Mouse (Mus musculus) heart, postnatal 10 days (tissue): Measurements from ENCODE around the gene Pglyrp4. TPM values are rescaled to one million over a fixed set of nuclear protein-coding genes. Genes with fewer than 3 reads are reported as not detected.
"Not testable (repeated sequence)": the region's sequence is repeated elsewhere in the genome, so short reads cannot be mapped to it uniquely, and the experiment has no call there.

ENCODE experiments used
- DNase-seq, 2 experiments: peaks; one replicate each; pipeline ENCODE4 v3.0.0; 2021
- intact Hi-C: fragments of 180-260 bp; cut with DNase I; formaldehyde crosslinking; loops from one replicate; pipeline ENCODE4 v1.15.1; 2025
- total RNA-seq, 2 experiments: library from RNA; stranded (reverse); gene quantifications; 2 replicates each; pipeline ENCODE4 v1.2.3; 2021

Gene Pglyrp4
- total RNA-seq, result not detected

DNA sequence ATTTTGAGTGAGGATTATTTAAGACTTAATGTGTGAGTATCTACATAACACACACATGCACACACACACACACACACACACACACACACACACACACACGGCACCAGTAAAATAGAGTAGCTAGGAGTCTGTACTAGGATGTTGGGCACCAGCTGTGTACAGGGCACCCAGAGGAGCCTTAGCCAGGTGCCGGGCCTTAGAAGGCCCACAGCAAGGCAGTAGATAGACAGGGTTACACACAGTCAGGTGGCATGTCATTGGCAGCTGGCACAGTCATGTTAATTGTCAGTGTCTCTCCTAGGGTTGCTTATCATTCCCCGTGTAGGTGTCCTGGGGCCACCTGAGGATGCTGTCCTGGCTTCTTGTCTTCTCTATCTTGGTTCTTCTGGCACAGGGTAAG is at the start of gene Pglyrp4:
Gene Pglyrp4 (plus strand): TSS at position 301 of the 400 bp plus-strand sequence.
- DNase-seq, result no peak
- intact Hi-C loops, result no loop called here

DNA sequence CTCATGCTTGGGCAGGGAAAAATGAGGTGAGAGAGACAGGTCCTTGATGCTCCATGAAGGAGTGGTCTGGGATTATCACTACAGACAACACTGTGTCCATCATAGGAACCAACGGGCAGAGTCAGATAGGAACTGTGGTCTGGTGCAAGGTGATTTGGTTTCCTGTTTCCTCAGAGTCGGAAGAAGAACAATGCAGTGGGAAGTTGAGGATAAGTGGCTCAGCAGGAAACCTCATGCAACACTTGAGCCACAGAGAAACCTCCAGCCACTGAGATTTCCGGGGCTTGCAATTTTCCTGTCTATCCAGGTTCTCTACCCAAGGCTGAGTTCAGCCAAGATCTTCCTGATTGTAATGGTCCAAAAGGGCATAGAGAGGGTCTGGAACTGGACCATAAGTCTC is 48.0 kb upstream of the Pglyrp4 start:
- intact Hi-C loops, result no loop called here
- DNase-seq, result no peak

DNA sequence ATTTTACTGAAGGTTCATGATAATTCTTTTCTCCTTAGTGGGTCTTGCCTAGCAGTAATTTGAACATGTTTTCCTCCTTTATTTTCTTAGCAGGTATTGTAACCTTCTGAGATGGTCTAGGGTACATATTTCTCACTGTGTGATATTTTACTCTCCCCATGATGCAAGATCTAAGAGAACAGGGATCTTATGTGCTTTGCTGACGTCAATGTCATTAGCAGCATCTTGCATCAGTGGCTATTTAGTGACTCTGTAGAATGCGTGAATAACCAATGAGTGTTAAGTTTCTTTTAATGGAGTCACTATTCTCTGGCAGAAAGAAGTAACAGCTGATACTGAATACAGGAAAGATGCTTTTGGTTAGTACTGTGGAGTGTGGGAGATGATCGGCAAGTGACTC is 42.8 kb upstream of the Pglyrp4 start:
- DNase-seq, result no peak
- intact Hi-C loops, result no loop called here

DNA sequence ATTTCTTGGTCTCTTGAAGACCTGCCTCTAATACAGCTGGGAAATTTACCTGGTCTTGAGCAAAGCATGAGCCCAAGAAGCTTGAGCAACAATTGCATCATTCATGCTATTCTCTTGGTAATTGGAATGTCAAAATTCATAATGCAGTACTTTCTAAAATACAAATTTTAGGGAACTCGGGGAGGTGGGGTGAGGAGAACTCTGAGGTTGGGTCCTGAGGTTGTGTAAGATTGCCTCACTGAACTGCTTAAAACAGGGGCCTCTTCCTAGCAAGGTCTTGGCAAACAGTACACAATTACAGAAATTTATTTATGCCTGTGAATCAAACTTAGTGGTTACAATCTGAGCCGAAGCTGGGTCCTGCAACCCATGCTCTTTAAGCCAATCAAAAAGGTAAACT is 39.9 kb upstream of the Pglyrp4 start:
- no peak for DNase-seq
- intact Hi-C loops, result no loop called here

DNA sequence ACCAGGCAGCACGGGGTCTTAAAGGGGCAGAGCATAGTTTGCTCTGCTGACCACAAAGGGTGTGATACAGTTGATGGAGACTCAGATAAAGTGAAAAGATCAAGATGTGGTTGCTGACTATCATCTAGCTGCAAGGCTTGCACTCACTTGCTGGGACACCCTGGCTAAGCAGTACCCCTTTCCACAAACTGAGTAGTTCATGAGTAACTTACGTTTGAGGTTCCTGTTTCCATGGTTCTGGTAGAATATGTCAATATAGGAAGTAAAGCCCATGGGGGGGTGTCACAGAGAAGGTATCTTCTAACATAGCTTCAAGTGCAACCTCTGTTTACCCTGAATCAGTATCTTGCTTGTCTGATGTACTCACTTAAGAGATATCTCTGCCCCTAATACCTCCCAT is 33.2 kb upstream of the Pglyrp4 start:
- intact Hi-C loops, result no loop called here

DNA sequence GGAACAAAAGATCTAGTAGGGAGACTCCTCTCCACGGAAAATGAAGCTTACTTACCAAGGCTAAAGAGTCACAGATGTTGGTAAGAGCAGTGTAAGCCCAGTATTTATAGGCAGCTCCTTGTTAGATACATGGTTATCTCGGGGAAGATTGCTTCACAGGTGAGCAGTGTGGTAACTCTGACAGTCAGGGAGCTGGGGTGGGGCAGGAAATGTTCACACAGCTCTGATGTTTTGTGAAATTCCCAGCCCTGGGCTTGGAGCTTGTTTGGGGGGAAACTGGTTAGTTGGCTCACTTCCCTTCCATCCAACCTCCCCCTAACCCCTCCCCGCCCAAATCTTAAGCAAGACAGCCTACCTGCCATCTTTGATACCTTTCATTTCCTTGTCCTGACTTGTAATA is 31.1 kb upstream of the Pglyrp4 start, which contains the start of gene S100a9:
Gene S100a9 (minus strand): TSS at position 109 of the 400 bp plus-strand sequence.
- intact Hi-C loops, result no loop called here

More for the DNA sequence above, 33.2 kb upstream of the Pglyrp4 start:
- no peak for DNase-seq

DNA sequence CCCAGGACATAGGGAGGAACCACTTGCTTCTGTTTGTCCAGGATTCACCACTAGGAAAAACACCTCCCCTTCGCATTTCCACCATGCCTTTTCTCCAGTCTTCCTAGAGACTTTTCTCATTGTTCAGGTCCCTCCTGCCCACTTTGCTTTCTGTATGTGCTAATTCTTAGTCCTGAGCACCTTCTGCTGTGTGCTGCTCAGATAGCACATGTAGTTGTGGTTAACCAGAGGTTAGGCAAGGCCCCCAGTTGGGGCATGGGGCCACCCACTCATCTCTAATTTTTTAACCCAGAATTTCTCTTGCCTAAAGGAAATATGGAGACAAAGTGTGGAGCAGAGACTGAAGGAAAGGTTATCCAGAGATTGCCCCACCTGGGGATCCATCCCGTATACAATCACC is 24.5 kb upstream of the Pglyrp4 start:
- no peak for DNase-seq
- intact Hi-C loops, result no loop called here

More for the DNA sequence above, 31.1 kb upstream of the Pglyrp4 start, which contains the start of gene S100a9:
- no peak for DNase-seq

DNA sequence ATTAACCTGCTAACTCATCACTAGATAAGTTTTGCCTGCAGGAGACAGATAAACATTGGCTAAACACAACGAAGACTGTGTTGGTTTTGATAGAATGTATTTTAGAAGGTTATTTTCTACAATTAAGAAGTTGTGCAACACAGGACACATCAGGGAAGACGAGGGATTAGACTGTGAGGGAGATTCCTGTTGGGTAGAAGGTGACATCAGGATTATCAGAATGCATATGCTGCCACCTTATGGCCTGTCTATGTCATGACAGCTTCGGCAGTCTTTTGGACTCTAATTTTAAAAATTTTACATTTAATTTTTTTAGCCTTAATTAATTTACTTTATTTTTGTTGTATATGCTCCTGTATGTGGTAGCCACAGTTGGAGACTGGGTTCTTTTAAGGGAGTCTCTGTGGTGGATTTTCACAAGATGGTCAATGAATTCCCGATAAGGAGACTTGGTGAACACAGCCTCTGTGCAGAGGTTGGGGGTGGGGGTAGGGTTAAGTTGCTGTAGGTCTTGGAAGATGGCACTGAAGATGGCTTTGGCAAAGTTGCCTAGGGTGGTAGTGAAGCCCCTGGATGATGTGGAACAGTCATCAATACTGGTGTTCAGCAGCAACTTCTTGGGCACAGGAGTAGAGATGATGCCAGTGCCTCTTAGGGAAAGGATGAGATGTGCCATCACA is 18.0 kb upstream of the Pglyrp4 start:
- peak; percentile 35 to 56 for DNase-seq
- intact Hi-C loops, result loop anchor here (2.0 to 5.0 kb wide), 4 partner anchors 44 to 216 kb away; partner anchors contain the start of gene Snapin

DNA sequence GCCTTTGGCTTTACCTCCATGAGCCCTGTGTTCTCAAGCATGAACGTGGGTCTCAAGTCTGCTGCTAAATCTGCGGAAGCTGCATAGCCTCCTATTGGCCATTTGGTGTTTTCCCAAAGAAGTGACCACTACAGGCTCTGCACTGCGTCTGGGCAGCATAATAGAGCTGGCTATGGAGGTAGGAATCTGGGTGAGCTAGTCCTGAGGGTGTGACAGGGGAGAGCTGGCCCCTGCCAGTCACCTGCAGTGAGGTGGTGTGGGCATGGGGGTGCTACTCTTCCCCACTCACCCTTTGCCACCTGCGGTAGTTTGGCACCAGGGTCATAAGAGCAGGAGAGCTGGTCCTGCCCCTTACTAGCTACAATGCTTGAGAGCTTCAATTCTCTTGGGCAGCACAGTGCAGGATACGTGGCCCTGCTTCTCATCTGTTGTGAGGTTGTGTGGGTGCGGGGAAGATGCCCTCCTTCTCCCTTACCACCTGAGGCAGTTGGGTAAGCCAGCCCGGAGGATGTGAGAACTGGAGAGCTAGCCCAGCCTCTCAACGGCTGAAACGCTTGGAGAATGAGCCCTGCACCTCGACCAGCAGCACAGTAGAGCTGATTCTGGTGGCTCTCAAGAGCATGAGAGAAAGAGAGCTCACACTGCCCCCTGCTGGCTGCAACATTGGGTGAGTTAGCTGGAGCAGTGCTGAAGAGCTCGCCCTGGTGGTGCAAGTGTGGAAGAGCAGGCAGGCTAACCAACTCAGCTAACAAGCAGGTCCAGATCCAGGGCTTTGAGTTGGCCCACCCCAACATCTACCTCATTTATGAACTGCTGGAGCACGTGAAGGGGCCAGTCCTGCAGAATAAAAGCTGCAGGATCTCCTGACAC is 16.9 kb upstream of the Pglyrp4 start:
- DNase-seq, result peak; percentile 79 to 91
- intact Hi-C loops, result loop anchor here (2.0 to 5.0 kb wide), 4 partner anchors 45 to 218 kb away; partner anchors contain the start of gene Snapin

DNA sequence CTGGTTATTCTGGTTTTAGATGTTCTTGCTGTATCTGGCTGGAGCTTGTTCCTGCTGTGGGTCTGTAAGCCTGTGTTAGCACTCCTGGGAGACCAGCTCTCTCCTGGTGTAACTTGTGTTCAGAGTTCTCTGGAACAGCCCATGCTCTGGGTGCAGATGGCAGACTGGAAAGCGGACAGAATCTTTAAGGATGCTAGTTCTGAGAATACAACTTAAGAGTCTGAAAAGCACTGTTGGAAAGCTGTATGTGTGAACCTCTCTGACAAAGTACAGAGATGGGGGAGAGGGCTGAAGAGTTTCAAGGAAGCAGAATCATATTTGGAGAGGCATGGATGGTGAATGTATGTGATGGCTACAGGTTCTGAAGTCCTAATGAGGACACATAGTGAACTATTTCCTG is 23.0 kb downstream of the Pglyrp4 start:
- no peak for DNase-seq
- intact Hi-C loops, result no loop called here

DNA sequence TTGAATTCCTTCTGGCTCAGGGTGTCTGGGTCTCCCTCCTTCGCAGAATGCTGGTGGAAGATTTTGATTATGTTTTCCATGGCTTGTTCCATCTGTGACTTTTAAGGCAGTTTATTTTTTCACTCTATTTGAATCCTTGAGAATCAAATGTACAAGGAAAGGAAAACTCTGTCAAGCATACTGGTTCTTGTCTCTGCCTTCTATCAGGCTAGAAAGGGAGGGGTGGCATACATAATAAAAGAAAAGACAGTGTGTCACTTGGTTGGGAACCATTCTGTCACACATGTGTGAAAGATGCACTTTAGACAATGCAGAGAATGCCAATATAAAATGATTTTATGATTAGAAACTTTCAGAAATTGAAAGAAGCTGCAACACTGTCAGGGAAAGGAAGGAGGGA is 51.1 kb downstream of the Pglyrp4 start, which contains the start of gene Gm5849:
Gene Gm5849 (minus strand): TSS at position 101 of the 400 bp plus-strand sequence.
- intact Hi-C loops, DNase-seq: not testable (repeated sequence)

Other genes with a start within 250 kb of the Pglyrp4 start
- gene Snapin, start 235.9 kb upstream of the Pglyrp4 start, total RNA-seq, result 10 to 100 TPM; 55.9 to 62.7 TPM
- 100 to 1,000 TPM; 126 to 128 TPM for gene Chtop, start 217.4 kb upstream of the Pglyrp4 start, total RNA-seq
- 100 to 1,000 TPM; 418 to 437 TPM for gene S100a1, start 212.5 kb upstream of the Pglyrp4 start, total RNA-seq
- gene S100a13, start 212.5 kb upstream of the Pglyrp4 start, total RNA-seq, result 10 to 100 TPM; 40.6 to 42.3 TPM
- gene S100a14, start 200.1 kb upstream of the Pglyrp4 start, total RNA-seq, result not detected
- 100 to 1,000 TPM; 108 to 126 TPM for gene S100a16, start 189.7 kb upstream of the Pglyrp4 start, total RNA-seq
- not detected for gene S100a3, start 166.3 kb upstream of the Pglyrp4 start, total RNA-seq
- gene S100a2, start 136.7 kb upstream of the Pglyrp4 start, total RNA-seq, result not detected
- not detected for gene Gm42674, start 125.0 kb upstream of the Pglyrp4 start, total RNA-seq
- 10 to 100 TPM; 10.3 to 11.7 TPM for gene S100a4, start 123.1 kb upstream of the Pglyrp4 start, total RNA-seq
- gene S100a5, start 118.4 kb upstream of the Pglyrp4 start, total RNA-seq, result not detected
- 10 to 100 TPM; 81.8 to 85.3 TPM for gene S100a6, start 114.0 kb upstream of the Pglyrp4 start, total RNA-seq
- gene S100a7a, start 72.9 kb upstream of the Pglyrp4 start, total RNA-seq, result under 1 TPM in 1 of 2 experiments, not detected in 1; 0.20 TPM
- gene S100a8, start 57.9 kb upstream of the Pglyrp4 start, total RNA-seq, result 1 to 10 TPM; 3.7 to 4.7 TPM
- gene S100a9, start 31.2 kb upstream of the Pglyrp4 start, total RNA-seq, result 1 to 10 TPM; 5.2 to 6.7 TPM
- not detected for gene Gm5849, start 51.0 kb downstream of the Pglyrp4 start, total RNA-seq